Mouse (Mus musculus) C2C12 (cell line): ENCODE data around the gene Slc6a4.

ENCODE experiments used
- CEBPB ChIP-seq: IDR thresholded peaks from one replicate; pipeline ENCODE4 v1.6.1; 2011; ENCODE audit warnings: low read depth, mild to moderate bottlenecking, control low read depth, moderate library complexity
- CTCF ChIP-seq: IDR thresholded peaks from one replicate; pipeline ENCODE4 v1.5.1; 2011; ENCODE audit not compliant: control insufficient read depth, insufficient read depth, insufficient read length
- FOSL1 ChIP-seq: IDR thresholded peaks from one replicate; pipeline ENCODE4 v1.8.0; 2011; ENCODE audit warnings: mild to moderate bottlenecking, low read length; ENCODE audit not compliant: poor library complexity, insufficient read depth, severe bottlenecking
- MAX ChIP-seq: IDR thresholded peaks from one replicate; pipeline ENCODE4 v1.6.1; 2011; ENCODE audit warnings: mild to moderate bottlenecking, control low read depth
- USF1 ChIP-seq: IDR thresholded peaks from one replicate; pipeline ENCODE4 v1.6.1; 2011; ENCODE audit warnings: low read depth, mild to moderate bottlenecking, control low read depth, moderate library complexity

DNA sequence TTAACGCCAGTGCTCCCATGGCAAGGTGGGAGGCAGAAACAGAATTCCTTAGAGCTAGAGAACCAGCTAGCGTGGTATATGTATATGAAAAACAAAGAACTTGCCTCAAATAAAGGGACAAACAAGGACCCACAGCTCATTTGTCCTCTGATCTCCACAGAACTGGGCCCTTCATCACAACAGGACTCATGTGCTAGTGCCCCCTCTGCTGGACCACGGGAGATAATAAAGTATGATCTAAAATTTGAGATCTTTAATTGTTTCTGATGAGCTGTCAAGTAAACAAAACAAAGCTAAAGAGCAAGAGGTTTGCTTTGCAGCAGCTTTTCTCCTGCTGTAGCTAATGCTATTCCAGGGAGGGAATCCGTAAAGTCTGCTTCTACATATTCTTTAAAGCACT is 72.3 kb downstream of the Slc6a4 start:
- TF ChIP-seq CTCF (no peak), MAX (no peak), CEBPB (no peak), FOSL1 (no peak), USF1 (no peak)
